Mouse (Mus musculus) Muller cell, postnatal 12 days (primary cell): ENCODE results near the gene Hp1bp3.

Experiments
- DNase-seq: peaks from one replicate; pipeline ENCODE4 v3.0.0-alpha.2; 2015; ENCODE audit errors: inconsistent ontology term

The Hp1bp3 gene

DNA sequence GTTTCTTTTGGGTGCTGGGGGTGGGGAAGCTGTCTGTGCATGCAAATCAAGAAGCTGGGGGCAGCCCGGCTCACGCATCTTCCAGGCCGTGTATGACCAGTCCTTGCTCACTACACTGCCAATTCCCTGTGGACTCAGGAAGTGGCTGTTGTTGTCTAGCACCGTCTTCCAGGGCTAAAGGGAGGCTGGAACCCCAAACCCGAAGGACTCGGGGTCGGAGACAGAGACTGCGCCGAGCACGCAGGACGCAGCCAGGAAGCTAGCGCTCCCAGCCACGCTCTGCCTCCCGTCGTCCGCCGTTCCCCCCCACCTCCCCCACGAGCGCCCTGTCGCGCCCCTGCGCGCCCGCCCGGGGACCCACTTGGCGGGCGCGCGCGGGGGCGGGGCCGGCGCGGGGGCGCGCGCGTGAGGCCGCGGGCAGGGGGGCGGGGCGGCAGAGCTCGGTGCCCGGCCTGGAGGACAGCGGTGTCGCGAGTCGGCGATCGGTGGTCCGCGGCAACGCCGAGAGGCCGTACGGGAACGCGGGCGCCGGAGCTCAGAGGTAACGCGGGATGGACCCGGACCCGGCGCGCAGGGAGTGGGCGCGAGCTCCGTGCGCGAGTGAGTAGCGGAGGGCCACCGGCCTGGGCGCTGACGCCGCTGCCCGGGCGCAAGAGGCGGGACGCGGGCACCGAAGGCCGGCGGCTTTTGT lies at the start of gene Hp1bp3:
Gene Hp1bp3 (plus strand): TSS at position 97 of the 691 bp plus-strand sequence.
- DNase-seq: peak; percentile 83

DNA sequence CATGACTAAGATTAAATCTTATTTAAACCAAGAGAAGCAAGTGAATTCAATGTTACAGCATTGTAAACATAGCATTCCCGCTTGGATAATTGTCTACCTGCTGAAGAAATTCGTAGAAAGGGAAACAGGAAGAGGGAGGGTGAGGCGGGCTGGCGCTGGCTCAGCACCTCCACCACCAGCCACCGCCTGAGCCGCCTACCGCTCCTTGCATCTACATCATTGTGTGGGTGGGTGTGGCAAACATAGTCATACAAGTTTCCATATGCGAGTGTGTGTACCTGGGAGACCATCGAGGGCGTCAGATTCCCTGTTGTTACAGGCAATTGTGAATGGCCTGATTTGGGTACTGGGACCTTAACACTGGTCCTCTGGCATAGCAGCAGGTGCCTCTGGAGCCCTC lies 49.6 kb upstream of the Hp1bp3 start:
- no peak for DNase-seq

DNA sequence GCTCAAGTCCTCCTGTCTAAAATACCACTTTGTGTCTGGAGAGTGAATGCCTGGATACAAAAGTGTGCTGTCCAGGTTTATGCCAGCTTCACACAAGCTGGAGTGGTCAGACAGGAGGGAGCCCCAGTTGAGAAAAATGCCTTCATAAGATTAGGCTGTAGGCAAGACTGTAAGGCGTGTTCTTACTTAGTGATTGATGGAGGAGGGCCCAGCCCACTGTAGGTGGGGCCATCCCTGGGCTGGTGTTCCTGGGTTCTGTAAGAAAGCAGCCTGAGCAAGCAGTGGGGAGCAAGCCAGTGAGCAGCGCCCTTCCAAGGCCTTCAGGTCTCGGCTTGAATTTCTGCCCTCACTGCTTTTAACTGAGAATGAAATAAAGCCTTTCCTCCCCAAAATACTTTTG lies 47.9 kb upstream of the Hp1bp3 start:
- DNase-seq: no peak

DNA sequence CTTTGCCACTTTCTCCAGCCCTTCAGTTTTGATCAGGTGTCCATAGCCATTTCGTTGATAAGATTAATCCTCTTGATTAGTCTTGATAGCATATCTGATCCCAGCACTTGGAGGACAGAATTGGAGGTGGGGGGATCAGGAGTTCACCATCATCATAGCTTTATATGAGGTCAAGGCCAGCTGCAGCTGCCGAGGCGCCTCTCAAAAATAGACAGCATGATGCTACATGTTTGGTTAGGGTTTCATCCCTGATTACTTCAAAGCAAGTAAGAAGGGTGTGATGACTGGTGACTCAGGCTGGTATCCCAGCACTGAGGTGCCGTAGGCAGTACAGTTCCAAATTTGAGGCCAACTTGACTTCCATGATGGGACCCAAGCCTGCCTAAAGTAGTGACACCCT lies 46.7 kb upstream of the Hp1bp3 start:
- DNase-seq: no peak

DNA sequence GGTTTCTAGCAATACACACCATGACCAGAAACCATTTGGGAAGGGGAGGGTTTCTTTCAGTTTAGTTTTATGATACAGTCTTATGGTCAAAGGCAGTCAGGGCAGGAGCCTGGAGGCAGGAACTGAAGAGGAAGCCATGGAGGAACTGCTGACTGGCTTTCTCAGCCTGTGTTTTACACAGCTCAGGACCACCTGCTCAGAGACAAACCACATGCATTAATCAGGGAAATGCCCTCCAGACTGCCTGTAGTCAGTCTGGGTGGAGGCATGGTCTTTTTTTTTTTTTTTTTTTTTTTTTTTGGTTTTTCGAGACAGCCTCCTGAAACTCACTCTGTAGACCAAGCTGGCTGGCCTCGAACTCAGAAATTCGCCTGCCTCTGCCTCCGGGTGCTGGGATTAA lies 43.4 kb upstream of the Hp1bp3 start:
- DNase-seq: no peak

DNA sequence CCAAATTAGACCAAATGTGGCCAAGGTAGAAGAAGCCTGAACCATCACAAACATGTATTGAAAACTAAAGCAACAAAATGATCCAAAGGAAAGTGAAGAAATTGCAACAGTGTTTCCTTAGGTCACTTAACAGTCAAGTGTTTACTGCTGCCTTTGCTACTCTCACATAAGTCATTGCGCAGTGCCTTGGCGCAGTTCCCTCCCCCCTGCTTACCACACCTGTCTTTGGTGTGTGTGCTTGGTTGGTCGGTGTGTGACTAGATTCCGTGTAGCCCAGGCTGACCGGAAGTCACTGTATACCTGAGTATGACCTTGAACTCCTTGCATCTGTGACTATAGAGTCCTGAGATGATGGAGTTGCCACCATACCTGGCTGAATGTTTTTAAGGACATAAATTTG lies 36.7 kb upstream of the Hp1bp3 start:
- DNase-seq: no peak

DNA sequence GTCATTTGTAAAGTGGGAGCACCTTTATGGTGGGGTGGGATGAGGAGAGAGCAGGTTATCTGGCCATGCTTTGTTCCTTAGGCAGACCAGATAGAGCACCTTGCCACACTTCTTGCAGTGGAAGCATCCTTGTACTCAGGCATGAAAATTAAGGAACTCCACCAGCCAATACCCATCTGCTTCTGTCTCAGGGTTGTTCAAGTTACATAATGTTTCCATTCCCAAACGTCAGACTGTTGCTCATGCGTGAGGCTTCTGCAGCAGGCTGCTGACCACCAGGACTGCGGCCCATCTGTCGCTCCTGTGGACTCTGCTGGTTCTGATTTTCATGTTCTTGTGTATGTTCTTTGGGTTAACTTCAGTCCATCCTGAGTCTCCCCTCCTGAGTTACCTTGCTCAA lies 35.4 kb upstream of the Hp1bp3 start:
- no peak for DNase-seq

DNA sequence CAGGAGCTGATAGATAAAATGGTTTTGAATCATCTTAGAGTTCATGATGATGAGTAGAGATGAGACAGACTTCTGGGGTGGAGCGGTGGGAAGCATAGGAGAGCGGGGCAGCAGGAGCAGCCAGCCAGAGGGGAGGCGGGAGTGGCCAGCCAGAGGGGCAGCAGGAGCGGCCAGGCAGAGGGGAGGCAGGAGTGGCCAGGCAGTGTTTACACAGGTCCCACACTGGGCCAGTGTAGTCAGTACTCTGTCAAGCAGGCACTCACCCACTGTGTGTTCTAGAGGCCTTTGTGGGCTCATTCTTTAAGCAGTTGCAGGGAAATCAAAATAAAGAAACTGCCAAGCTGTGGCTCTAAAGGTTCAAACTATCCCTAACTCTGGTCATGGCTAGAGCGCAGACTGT lies 32.0 kb upstream of the Hp1bp3 start:
- no peak for DNase-seq

DNA sequence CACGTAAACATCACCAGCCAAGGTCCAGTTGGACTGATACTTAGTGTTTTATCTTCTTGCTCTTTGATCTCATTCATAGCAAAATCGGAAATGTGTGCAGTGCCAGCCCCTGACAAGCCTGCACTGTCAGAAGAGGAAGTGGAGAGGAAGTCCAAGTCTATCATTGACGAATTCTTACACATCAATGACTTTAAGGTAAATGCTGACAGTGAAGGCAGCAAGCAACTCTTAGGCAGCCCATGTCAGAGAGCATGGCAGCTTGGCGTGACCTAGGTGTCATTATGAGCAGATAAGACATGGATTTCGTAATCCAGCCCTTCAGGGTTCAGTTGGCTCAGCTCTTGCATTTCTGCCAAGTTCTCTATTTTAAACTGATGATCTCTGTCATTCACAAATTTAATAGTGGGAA lies 31.5 kb upstream of the Hp1bp3 start:
- DNase-seq: no peak

DNA sequence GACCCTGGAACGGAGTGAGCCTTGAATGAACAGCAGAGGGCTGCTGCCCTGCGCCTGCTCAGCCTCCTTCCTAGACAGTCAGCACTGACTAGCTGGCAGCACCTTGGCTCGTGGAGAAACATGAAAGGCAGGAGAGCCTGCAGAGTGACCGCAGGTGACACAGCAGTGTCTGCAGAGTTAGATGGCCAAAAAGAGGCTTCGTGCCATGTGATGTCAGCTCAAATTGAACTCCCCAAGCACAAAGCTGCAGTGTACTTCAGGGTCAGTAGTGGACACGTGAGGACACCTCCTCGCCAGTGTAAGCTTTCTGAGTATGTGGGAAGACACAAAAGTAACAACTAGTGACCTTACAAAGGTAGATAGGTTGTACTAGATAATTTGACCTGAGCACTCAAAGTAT lies 30.1 kb upstream of the Hp1bp3 start:
- DNase-seq: no peak

DNA sequence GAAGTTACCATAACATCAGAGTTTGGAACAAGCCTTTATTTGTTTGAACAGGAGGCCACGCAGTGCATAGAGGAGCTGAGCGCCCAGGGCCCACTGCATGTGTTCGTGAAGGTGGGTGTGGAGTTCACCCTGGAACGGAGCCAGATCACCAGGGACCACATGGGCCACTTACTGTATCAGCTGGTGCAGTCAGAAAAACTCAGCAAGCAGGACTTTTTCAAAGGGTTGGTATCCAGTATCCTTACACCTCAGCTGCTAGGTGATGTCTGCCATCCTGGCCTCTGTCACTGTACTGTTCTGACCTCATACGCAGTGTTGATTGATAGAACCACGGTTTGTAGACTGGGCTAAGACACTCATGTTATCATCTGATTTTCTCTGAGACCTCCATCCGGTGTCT lies 28.1 kb upstream of the Hp1bp3 start:
- DNase-seq: no peak

DNA sequence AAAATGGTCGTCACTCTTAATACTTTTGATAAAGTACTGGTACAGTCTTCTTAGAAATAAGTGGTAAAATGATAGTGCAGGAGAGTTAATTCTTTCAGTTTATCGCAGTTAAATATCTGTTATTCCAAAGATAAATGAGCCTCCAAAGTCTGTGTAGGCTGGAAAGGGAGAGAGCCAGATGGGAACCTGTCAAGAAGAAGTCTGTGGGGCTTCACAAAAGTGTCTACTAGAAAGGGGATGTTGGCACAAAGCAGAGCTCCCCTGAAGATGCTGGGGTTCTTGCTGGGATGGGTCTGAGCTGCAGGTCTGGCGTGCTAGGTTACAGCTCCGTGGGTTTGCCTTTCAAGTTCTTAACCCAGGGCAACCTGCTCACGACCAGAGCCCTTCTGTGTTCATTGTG lies 23.5 kb upstream of the Hp1bp3 start:
- DNase-seq: no peak

DNA sequence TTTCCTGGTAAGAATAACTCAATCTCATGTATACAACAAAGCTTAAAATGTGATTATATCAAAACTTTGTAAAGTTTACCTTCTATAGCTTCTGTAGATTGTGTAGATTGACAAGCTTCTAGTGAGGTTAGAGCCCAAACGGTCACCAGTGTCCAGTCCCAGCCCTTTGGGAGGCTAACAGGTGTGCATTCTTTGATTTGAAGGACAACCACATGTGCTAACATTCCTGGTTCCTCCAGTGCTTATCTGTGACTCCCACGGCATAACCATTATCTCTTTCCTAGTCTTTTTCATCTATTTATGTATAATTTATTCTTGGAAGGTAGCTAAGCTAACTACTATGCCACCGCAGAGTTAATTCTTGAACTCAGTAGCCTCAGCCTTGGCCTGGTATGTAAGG lies 15.3 kb upstream of the Hp1bp3 start:
- no peak for DNase-seq

DNA sequence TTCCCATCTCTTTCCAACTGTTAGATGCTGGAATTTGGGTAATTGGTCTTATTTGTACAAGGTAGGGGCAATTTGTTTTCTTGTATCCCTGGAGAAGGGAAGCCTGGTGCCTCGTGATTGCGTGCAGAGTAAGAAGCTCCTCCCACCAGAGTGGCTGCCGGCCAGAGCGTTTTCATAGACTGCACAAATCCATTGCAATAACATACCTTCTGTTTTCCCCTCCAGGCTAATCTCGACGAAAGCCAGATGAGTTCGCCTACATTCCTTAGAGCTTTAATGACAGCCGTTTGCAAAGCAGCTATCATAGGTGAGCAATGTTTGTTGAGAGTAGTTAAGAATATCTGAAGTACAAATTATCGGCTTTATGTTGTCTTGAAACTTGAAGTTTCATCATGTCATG lies 14.4 kb upstream of the Hp1bp3 start:
- no peak for DNase-seq

DNA sequence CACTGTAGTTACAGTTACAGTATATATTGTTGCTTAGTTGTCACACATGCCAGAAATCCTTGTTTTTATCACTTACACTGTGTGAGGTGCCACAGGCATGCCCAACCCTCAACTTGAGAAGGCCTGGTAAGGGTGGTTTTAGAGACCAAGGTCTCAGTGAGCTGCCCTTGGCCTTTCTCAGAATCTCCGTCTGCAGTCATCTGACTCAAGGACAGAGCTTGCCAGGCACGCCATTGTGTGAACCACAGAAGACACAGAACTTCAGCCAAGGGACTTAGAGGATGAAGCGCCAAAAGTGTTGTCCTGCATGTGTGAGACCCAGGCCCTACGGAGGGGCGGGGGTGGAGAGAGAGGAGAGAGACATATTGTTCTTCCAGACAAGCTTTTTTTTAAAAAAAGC lies 6.0 kb upstream of the Hp1bp3 start:
- DNase-seq: no peak

DNA sequence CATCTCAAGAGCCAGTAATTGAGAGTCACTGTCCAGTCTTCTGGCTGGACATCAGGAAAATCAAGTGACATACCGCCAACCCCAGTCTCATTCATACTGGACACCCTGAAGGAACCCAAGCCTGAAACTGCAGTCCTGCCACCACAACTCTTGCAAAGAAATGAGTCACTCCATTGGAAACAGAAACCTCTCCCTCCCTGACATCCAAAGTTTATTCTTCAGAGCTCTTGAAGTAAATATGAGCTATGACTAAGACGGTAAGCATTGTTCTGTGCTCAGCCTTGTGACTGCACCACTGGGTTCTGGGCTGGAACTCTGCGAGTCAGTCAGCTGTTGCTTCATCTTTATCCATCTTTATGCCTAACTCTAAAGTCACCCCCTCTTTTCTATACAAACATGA lies 2.2 kb upstream of the Hp1bp3 start:
- DNase-seq: peak; percentile 86

DNA sequence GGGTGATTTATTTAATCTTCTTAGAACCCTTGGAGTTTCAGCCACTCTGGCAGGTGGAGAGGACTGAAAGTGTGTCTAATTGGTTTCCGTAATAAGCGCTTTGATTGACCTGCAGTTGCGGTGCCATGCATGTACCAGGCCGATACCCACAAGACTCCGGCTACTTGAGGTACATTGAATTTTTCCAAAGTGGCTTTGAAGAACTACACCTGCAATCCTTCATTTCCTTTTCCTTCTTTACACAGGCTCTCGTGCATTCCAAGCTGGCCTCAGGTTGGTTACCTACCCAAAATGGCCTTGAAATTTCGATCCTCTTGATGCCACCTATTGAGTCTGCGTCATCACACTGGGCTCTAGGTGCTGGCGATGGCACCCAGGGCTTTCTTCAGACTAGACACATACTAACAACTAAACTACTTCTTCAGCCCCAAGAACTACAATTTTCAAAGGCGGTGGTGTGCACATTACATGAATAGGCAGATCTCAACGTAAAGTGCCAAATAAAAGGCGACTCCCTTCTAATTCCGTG lies 361 bp upstream of the Hp1bp3 start:
- no peak for DNase-seq

DNA sequence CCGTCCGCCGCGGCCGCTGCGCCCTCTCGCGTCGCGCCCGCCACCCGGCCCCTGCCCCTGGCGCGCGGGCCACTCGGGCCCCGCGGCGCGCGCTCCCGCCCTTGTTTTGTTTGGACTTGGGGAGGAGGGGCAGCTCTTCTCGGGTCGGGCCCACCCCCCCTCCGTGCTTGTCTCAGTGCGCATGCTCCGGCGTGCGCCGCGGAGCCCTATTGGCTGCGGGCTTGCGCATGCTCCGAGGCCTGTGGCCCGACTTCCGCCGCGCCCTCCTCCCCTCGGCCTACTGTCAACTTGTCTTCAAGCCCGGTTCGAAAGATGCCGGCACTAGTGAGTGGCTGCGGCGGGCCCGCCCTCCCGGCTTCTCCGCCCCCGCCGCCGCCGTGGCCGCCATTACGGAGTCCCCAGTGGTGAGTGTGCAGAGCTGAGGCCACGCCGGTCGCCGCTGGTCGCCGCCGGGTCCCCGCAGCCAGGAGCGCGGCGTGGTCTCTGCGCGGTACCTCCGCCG lies 846 bp downstream of the Hp1bp3 start:
- DNase-seq: peak; percentile 99

DNA sequence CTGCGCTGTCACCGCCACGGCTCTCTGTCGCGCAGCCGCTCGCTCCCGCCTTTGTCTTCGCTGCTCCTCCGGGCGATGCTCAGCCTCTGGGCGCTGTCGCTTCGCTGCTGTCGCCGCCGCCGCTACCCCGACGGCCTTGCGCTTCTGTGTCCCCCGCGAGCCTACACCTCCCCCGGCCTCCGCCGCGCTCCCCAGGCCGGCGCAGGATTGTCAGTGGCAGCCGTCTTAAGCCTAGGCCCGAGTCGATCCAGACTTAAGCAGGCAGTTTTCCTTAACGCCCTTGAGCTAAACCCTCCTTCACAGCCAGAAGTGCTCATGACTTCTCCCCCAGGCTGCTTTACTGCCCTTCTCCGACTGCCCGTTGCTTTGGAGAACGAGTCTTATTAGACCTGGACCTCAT lies 1.3 kb downstream of the Hp1bp3 start:
- DNase-seq: no peak

DNA sequence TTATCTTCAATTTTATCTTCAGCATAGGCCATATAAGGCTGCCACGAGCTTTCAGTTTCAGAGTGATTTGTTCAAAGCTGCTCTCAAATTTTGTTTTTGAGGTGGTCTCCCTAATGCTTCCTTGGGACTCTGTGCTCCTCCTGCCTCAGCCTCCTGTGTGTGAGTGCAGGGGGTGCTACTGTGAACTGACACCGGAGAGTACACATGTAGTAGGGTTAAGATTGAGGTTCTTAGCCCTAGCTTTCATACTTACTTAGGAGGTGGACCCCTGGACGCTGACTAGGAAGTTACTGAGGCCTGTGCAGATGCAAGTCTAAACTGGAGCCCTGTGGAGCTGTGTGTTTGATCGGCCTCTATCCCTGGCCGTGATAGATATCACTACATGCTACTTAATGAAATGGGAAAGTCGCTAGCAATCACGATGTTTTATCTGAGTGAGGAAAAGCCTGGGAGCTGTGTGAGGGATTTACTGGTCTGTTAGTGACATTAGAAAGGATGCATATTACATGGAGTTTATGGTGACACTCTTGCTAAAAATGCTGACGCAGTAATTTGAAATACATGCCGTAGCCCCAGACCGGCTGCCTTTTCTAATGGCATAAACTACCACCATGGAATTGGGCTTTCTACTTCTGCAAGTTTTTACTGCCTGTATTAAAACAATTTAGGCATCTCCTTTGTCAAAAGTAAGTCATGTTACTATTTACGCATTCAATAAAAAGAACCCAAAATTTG lies 2.0 kb downstream of the Hp1bp3 start:
- DNase-seq: no peak

DNA sequence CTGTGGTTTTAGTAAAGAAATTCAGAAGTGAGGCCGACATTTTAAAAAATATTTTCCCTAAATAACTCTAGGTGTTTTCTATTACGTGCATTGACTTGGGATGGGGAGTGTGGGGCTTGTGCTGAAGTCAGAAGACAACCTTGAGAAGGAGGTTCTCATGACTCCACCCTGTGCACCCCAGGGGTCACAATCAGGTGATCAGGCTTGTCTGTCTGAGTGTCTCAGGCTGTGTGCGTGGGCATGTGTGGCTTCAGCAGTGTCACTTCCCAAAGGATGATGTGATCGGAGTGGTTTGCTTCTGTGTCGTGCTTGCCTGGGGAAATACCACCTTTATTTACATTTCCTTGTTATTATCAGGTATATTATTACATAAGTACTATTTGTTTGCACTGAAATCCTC lies 3.2 kb downstream of the Hp1bp3 start:
- no peak for DNase-seq

DNA sequence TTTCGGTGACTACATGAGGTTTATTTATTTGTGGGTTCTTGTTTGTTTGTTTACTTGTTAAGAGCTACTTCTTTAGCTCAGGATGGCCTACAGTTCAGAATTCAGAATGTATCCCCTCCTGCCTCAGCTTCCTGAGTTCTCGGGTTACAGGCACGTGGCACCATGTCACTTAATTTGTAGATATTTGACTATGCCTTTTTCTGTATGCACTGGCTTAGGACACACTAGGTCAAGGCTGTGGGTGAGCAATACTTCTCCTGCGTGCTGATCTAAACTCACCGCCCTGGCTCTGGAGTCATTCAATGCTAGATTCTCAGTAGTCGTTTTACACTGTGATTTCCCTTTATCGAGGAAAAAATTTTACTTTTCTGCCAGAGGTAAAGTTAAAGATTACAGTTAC lies 4.7 kb downstream of the Hp1bp3 start:
- DNase-seq: no peak

DNA sequence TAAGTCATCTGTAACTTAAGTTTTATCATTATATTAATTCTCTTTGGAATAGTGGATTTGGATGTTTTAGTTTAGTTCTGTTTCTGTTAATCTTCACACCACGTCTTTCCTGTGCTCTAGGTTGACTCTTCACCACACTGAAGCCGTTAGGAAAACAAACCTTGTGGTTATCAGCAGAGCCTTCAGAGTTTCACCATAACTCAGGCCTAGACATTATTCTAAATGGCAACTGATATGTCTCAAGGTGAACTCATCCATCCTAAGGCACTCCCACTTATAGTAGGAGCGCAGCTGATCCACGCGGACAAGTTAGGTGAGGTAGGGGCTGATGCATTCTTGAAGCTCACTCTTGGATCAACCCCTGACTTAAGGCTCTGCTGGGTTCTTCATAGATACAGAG lies 5.3 kb downstream of the Hp1bp3 start:
- no peak for DNase-seq
